In the genomic region with DNA sequence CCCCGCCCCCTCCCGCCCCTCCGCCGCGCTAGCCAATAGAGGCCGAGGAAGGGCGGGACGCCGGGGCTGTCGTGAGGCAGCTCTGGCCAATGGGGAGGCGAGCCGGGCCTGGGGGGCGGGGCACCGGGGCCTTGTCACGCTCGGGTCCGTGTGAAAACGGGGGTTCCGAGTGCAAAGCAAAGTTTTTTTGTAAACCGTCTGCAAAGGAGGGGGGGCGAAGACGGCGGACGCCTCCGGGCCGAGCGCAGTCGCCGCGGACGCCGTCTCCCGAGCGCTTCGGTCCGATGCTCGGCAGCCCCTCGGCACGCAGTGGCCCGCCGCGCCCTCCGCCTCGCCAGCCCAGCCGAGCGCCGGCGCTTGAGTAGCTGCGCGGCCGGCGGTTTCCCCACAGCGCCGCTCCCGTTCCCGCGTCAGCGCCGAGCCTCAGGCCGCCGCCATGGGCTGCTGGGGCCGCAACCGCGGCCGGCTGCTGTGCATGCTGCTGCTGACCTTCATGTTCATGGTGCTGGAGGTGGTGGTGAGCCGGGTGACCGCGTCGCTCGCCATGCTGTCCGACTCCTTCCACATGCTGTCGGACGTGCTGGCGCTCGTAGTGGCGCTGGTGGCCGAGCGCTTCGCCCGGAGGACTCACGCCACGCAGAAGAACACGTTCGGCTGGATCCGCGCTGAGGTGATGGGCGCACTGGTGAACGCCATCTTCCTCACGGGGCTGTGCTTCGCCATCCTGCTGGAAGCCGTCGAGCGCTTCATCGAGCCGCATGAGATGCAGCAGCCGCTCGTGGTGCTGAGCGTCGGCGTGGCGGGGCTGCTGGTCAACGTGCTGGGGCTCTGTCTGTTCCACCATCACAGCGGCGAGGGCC, we compare ENCODE assay signal across 8 mouse cellular contexts. TPM values are rescaled to one million over a fixed set of nuclear protein-coding genes. Genes with fewer than 3 reads are reported as not detected.
A peak's percentile ranks its signal among the peaks of the same experiment; 100 is the strongest.
DNase-seq lines count a peak whose midpoint lies in the region; ATAC-seq and TF ChIP-seq lines count a peak whose summit lies in the region.

A gene (plus strand): TSS at position 197 of the 860 bp plus-strand sequence.

- TF ChIP-seq POLR2A in testis, adult 2 months (IDR thresholded peaks at IDR 0.05; ENCODE audit: control insufficient read depth, low read depth, low read length), result peak; percentile 78

- peak within 1 kb of the TSS; percentile 89 for H3K4me2 ChIP-seq in forebrain, embryonic 11.5 days (ENCODE audit: low read depth, low read length, severe bottlenecking)
- peak within 1 kb of the TSS; percentile 94 for H3K4me2 ChIP-seq in heart, postnatal 0 days (ENCODE audit: low read depth, low read length)
- H3K4me2 ChIP-seq in liver, embryonic 16.5 days (ENCODE audit: low read depth, low read length), result peak within 1 kb of the TSS; percentile 96
- H3K4me2 ChIP-seq in neural tube, embryonic 13.5 days, result peak within 1 kb of the TSS; percentile 87

- H3K4me1 ChIP-seq in forebrain, embryonic 11.5 days (replicated peaks; ENCODE audit: control insufficient read depth, insufficient read depth, low read length), result peaks cover 15% of the 10 kb centered on the region
- peaks cover 24% of the 10 kb centered on the region for H3K4me1 ChIP-seq in heart, postnatal 0 days (ENCODE audit: control insufficient read depth, insufficient read depth)
- H3K4me1 ChIP-seq in liver, embryonic 16.5 days (ENCODE audit: control insufficient read depth, low read depth, low read length), result peaks cover 41% of the 10 kb centered on the region
- peaks cover 53% of the 10 kb centered on the region for H3K4me1 ChIP-seq in neural tube, embryonic 13.5 days (replicated peaks)
- peaks cover 13% of the 10 kb centered on the region for H3K4me1 ChIP-seq in testis, adult 2 months (ENCODE audit: control insufficient read depth, insufficient read depth, low read length)

- H3K27me3 ChIP-seq in forebrain, embryonic 11.5 days (ENCODE audit: control insufficient read depth, insufficient read depth, low read length), result no peaks in the 10 kb centered on the region
- H3K27me3 ChIP-seq in heart, postnatal 0 days (ENCODE audit: control insufficient read depth, insufficient read depth, low read length), result no peaks in the 10 kb centered on the region
- no peaks in the 10 kb centered on the region for H3K27me3 ChIP-seq in liver, embryonic 16.5 days (ENCODE audit: control insufficient read depth, insufficient read depth, low read depth, low read length)
- H3K27me3 ChIP-seq in neural tube, embryonic 13.5 days, result no peaks in the 10 kb centered on the region
- H3K27me3 ChIP-seq in testis, adult 2 months (ENCODE audit: control insufficient read depth, insufficient read depth, low read length), result no peaks in the 10 kb centered on the region

- peak within 1 kb of the TSS; percentile 89 for H3K4me3 ChIP-seq in forebrain, embryonic 11.5 days (ENCODE audit: low read depth, low read length)
- H3K4me3 ChIP-seq in heart, postnatal 0 days (ENCODE audit: low read depth, low read length), result peak within 1 kb of the TSS; percentile 78
- H3K4me3 ChIP-seq in liver, embryonic 16.5 days (ENCODE audit: low read depth, low read length), result peak within 1 kb of the TSS; percentile 98
- H3K4me3 ChIP-seq in neural tube, embryonic 13.5 days, result peak within 1 kb of the TSS; percentile 96
- H3K4me3 ChIP-seq in testis, adult 2 months (ENCODE audit: control insufficient read depth, low read depth, low read length), result peak within 1 kb of the TSS; percentile 94

- H3K27ac ChIP-seq in forebrain, embryonic 11.5 days (ENCODE audit: low read depth, low read length), result peak within 1 kb of the TSS; percentile 68
- H3K27ac ChIP-seq in heart, postnatal 0 days (ENCODE audit: low read depth), result peak within 1 kb of the TSS; percentile 92
- H3K27ac ChIP-seq in liver, embryonic 16.5 days (ENCODE audit: low read length), result peak within 1 kb of the TSS; percentile 92
- peak within 1 kb of the TSS; percentile 93 for H3K27ac ChIP-seq in neural tube, embryonic 13.5 days (replicated peaks)
- H3K27ac ChIP-seq in testis, adult 2 months (ENCODE audit: control insufficient read depth, insufficient read depth, low read depth, low read length), result peak within 1 kb of the TSS; percentile 91

- ATAC-seq in forebrain, embryonic 11.5 days (replicated peaks; ENCODE audit: low FRiP score), result peak; percentile 99
- peak; percentile 99 for ATAC-seq in heart, postnatal 0 days (ENCODE audit: insufficient read depth, low read depth)
- peak; percentile 96 for ATAC-seq in liver, embryonic 16.5 days (ENCODE audit: low read depth)
- peak; percentile 99 for ATAC-seq in neural tube, embryonic 13.5 days (ENCODE audit: low read depth)

- TF ChIP-seq CTCF in heart, postnatal 0 days (IDR thresholded peaks at IDR 0.05; ENCODE audit: low read depth), result no peak
- no peak for TF ChIP-seq CTCF in testis, adult 2 months (IDR thresholded peaks at IDR 0.05; ENCODE audit: control insufficient read depth, insufficient read depth, insufficient replicate concordance, low read depth, low read length)

- no peaks in the 10 kb centered on the region for H3K9me3 ChIP-seq in forebrain, embryonic 11.5 days (ENCODE audit: control insufficient read depth, low read length)
- no peaks in the 10 kb centered on the region for H3K9me3 ChIP-seq in heart, postnatal 0 days (replicated peaks; ENCODE audit: control insufficient read depth, low read length)
- no peaks in the 10 kb centered on the region for H3K9me3 ChIP-seq in liver, embryonic 16.5 days (replicated peaks; ENCODE audit: control insufficient read depth, low read length)
- no peaks in the 10 kb centered on the region for H3K9me3 ChIP-seq in neural tube, embryonic 13.5 days

- TF ChIP-seq EP300 in heart, postnatal 0 days (IDR thresholded peaks at IDR 0.05; ENCODE audit: low read depth), result no peak

- peak; percentile 98 to 99 for DNase-seq in CD8-positive naive resting alpha-beta T cell, adult 2 months (ENCODE audit: low read depth in 2 of 2, low spot score in 2 of 2)
- peak; percentile 92 for DNase-seq in c-Kit-positive CD71-negative TER-119-negative erythroid progenitor cells, embryonic 14.5 days (ENCODE audit: low read depth)
- DNase-seq in forebrain, embryonic 11.5 days (ENCODE audit: low spot score), result peak; percentile 100
- peak; percentile 92 for DNase-seq in heart, postnatal 0 days (ENCODE audit: low spot score)
- DNase-seq in kidney, postnatal 4 days, result peak; percentile 100

- under 1% methylated on average over 84 of the region's 104 CpGs for WGBS in forebrain, embryonic 11.5 days
- under 1% methylated on average over 83 of the region's 104 CpGs for WGBS in heart, postnatal 0 days
- under 1% methylated on average over 97 of the region's 104 CpGs for WGBS in liver, embryonic 16.5 days (ENCODE audit: insufficient replicate concordance)
- under 1% methylated on average over 98 of the region's 104 CpGs for WGBS in neural tube, embryonic 13.5 days

- peaks cover 6% of the 10 kb centered on the region; the same call in 1 of the 2 replicates for H3K36me3 ChIP-seq in forebrain, embryonic 11.5 days (ENCODE audit: control insufficient read depth, insufficient read depth, low read length)
- H3K36me3 ChIP-seq in heart, postnatal 0 days (replicated peaks; ENCODE audit: control insufficient read depth, insufficient read depth, low read length), result peaks cover 19% of the 10 kb centered on the region
- peaks cover 9% of the 10 kb centered on the region for H3K36me3 ChIP-seq in liver, embryonic 16.5 days (ENCODE audit: control insufficient read depth, insufficient read depth)
- H3K36me3 ChIP-seq in neural tube, embryonic 13.5 days, result peaks cover 16% of the 10 kb centered on the region
- peaks cover 7% of the 10 kb centered on the region for H3K36me3 ChIP-seq in testis, adult 2 months (ENCODE audit: control insufficient read depth, insufficient read depth, low read length)

- H3K9ac ChIP-seq in forebrain, embryonic 11.5 days (ENCODE audit: low read length), result peak within 1 kb of the TSS; percentile 79
- H3K9ac ChIP-seq in heart, postnatal 0 days (replicated peaks; ENCODE audit: low read depth, low read length), result peak within 1 kb of the TSS; percentile 73
- peak within 1 kb of the TSS; percentile 96 for H3K9ac ChIP-seq in liver, embryonic 16.5 days (ENCODE audit: low read depth, low read length)
- H3K9ac ChIP-seq in neural tube, embryonic 13.5 days, result peak within 1 kb of the TSS; percentile 89

RNA-seq across cellular contexts. Expression of the gene that starts here (rescaled TPM):
- polyA plus RNA-seq in forebrain, embryonic 11.5 days (2014; fragmentation: Nextera tagmentation; extraction: Ambion mirVana), result 2.2 and 2.7 TPM in 2 replicates
- total RNA-seq in heart, postnatal 0 days (2014; rRNA removed; ENCODE audit: low replicate concordance), result 18.2 and 20.0 TPM in 2 replicates
- 2.6 and 3.6 TPM in 2 replicates for polyA plus RNA-seq in heart, postnatal 0 days (2015; fragmentation: Nextera tagmentation; extraction: Ambion mirVana)
- 0.86 and 1.1 TPM in 2 replicates for polyA plus RNA-seq in liver, embryonic 16.5 days (2015; fragmentation: Nextera tagmentation; extraction: Ambion mirVana)
- polyA plus RNA-seq in neural tube, embryonic 13.5 days (2015; fragmentation: Nextera tagmentation; extraction: Ambion mirVana), result 3.5 and 3.6 TPM in 2 replicates
- 16.6 and 17.8 TPM in 2 replicates for polyA plus RNA-seq in testis, adult 2 months (2012; rRNA removed)

Comparison
In these comparisons a context has a peak if more than half of its experiments do, and no peak if none do; other contexts are left out.
1. Peak in every context shown above with its lines: DNase-seq, ATAC-seq, H3K4me3 ChIP-seq and H3K27ac ChIP-seq.